Mouse (Mus musculus): ENCODE data around the gene Ankrd28. TPM values are rescaled to one million over a fixed set of nuclear protein-coding genes. Genes with fewer than 3 reads are reported as not detected.
"Not testable (repeated sequence)": the region's sequence is repeated elsewhere in the genome, so short reads cannot be mapped to it uniquely, and the experiment has no call there.

Gene Ankrd28
- 6.5 to 17.1 TPM (median 9.9 TPM) in 3 replicates for total RNA-seq (2017)

- peak; percentile 83 for ATAC-seq (replicated peaks; ENCODE audit: insufficient number of reproducible peaks, low FRiP score, low TSS enrichment, poor library complexity, severe bottlenecking)
These were observed at the start of gene Ankrd28 for GRCm38 (mm10) chr14:31830571-31831369. Ankrd28 (minus strand) TSS chr14:31830651.

- ATAC-seq (replicated peaks; ENCODE audit: insufficient number of reproducible peaks, low FRiP score, low TSS enrichment, poor library complexity, severe bottlenecking), result no peak
These were observed 49.0 kb upstream of the Ankrd28 start for GRCm38 (mm10) chr14:31879456-31879855.

DNA sequence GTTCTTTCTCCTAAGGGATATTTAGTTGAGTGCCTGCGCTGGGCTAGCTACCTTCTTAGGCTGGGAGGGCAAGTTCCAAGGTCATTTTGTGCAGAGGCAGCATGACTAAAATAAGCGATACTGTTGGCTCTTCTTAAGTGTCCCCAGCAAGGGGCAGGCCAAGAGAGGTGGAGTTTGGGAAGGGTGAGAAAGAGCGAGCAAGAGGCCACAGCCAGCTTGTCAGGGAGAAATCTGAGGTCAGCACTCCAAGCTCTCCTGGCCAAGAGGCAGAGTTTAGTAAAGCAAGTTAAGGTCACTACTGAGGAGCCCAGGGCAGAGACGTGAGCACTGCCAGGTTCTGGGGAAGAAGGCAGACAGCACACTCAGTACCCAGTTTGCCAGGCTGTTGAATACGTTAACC is 41.7 kb upstream of the Ankrd28 start:
- ATAC-seq (replicated peaks; ENCODE audit: insufficient number of reproducible peaks, low FRiP score, low TSS enrichment, poor library complexity, severe bottlenecking), result no peak

GRCm38 (mm10) chr14:31870436-31870835 is 40.0 kb upstream of the Ankrd28 start:
- ATAC-seq (replicated peaks; ENCODE audit: insufficient number of reproducible peaks, low FRiP score, low TSS enrichment, poor library complexity, severe bottlenecking), result no peak

- ATAC-seq (replicated peaks; ENCODE audit: insufficient number of reproducible peaks, low FRiP score, low TSS enrichment, poor library complexity, severe bottlenecking), result no peak
These were observed 38.1 kb upstream of the Ankrd28 start for GRCm38 (mm10) chr14:31868591-31868990.

DNA sequence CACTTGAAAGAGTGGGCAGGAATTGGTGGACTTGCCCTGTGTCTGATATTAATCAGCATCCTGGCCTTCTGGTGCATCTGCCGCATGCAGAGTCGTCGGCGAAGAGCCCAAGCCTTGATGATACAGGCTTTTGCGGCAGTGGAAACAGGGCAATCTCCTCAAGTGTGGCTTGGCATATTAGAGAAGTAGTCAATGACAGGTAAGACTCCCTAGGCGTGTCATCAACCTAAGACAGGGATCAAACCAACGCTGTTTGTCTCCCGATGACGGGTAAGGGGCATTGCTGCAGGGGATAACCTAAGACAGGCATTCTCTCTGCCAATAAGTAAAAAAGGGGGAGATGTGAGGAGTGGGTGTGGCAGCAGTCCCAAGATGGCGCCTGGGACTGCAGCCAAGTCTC is 35.9 kb upstream of the Ankrd28 start:
- ATAC-seq (replicated peaks; ENCODE audit: insufficient number of reproducible peaks, low FRiP score, low TSS enrichment, poor library complexity, severe bottlenecking), result not testable (repeated sequence)

DNA sequence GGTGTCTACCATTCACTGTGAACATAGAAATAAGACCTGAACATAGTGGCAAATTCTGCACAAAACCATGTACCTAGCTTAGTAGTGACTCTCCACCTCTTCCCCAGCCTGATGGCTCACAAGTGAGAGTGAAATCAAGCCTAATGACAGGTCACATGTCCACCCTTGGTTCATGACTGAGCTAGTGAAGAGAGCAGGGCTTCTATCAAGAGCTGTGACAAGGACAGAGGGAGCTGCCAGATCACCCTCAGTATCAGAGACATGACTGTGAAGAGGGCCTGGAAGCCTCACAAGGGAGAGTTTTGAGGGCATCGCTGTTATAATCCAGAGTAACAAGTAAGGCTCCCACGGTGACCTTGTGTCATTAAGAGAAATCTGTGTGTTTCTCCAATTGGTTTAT is 28.2 kb upstream of the Ankrd28 start:
- ATAC-seq (replicated peaks; ENCODE audit: insufficient number of reproducible peaks, low FRiP score, low TSS enrichment, poor library complexity, severe bottlenecking), result no peak

DNA sequence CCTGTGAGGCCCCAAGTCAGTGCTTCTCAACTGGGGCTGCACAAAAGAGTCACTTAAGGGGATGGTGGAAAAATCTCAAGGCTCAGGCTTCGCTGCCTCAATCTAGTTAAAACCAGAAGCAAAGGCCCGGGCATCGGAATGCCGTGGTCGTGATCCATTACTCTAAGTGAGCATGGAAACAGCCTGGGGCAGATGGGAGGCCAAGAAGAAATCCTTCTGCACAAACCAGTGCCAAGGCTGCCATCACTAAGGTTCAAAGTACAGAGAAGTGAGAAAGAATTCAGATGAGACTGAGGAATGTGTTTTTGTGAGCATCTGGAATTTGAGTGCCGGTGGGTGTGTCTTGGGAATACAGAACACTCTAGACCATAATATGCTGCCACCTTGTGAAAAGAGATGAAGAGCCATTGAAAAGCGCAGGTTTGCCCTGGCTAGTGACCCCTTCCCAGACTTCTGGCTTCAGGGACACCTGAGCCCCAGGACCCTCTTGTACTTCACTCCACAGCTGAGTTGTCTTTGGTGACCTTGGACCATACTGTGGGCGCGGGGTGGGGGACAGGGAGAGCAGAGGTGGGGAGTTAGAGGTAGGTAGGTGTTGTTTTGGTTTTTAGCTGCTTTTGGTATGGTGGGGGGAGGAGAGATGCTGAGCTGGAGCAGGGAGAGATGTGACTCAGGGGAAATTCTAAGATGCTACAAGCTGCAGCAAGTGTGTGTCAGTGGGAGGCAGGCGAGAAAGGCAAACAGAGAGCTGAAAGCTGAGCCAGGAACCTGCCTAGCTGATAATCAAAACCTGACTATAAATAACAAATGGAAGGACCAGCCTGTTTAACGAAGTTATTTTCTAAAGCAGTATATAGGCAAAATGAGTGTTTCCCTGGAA is 26.9 kb upstream of the Ankrd28 start:
- ATAC-seq (replicated peaks; ENCODE audit: insufficient number of reproducible peaks, low FRiP score, low TSS enrichment, poor library complexity, severe bottlenecking), result no peak

GRCm38 (mm10) chr14:31856007-31856406 is 25.6 kb upstream of the Ankrd28 start:
- ATAC-seq (replicated peaks; ENCODE audit: insufficient number of reproducible peaks, low FRiP score, low TSS enrichment, poor library complexity, severe bottlenecking), result no peak

- no peak for ATAC-seq (replicated peaks; ENCODE audit: insufficient number of reproducible peaks, low FRiP score, low TSS enrichment, poor library complexity, severe bottlenecking)
These were observed 24.2 kb upstream of the Ankrd28 start for GRCm38 (mm10) chr14:31854667-31855066.

DNA sequence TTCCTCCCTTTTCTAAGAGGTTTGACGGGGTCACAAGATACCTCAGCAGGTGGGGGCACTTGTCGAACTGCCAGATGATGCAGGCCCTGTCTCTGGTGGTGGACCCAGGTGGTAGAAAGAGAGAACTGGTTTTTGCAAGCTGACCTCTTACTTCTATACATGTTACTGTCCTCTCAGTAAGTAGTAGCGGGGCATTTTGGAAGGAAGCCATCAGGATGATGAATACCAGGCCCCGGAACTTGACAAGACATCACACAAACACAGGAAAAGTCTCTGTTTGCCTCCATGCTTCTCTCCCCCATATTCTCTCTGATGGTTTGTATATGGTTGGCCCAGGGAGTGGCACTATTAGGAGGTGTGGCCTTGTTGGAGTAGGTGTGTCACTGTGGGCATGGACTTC is 13.1 kb upstream of the Ankrd28 start:
- no peak for ATAC-seq (replicated peaks; ENCODE audit: insufficient number of reproducible peaks, low FRiP score, low TSS enrichment, poor library complexity, severe bottlenecking)

DNA sequence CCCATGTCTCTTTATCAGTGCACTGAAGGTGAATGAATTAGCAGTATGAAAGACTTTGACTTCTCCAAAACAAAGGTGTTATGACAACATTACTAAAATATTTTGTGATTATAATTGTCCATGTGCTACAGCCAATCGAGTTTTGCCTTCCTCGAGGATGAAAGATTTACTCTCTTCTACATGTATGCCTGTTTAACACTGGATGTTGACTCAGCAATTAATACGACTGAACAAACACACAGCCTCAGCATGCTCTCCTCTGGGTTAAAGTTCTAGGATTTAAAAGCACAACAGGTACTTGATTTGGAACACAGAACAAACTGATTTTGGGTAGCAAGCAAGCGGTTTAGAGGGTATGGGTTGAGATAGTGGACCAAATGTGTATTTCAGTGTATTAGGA is 1.6 kb upstream of the Ankrd28 start:
- ATAC-seq (replicated peaks; ENCODE audit: insufficient number of reproducible peaks, low FRiP score, low TSS enrichment, poor library complexity, severe bottlenecking), result no peak

GRCm38 (mm10) chr14:31831370-31831712 is 890 bp upstream of the Ankrd28 start:
- no peak for ATAC-seq (replicated peaks; ENCODE audit: insufficient number of reproducible peaks, low FRiP score, low TSS enrichment, poor library complexity, severe bottlenecking)

DNA sequence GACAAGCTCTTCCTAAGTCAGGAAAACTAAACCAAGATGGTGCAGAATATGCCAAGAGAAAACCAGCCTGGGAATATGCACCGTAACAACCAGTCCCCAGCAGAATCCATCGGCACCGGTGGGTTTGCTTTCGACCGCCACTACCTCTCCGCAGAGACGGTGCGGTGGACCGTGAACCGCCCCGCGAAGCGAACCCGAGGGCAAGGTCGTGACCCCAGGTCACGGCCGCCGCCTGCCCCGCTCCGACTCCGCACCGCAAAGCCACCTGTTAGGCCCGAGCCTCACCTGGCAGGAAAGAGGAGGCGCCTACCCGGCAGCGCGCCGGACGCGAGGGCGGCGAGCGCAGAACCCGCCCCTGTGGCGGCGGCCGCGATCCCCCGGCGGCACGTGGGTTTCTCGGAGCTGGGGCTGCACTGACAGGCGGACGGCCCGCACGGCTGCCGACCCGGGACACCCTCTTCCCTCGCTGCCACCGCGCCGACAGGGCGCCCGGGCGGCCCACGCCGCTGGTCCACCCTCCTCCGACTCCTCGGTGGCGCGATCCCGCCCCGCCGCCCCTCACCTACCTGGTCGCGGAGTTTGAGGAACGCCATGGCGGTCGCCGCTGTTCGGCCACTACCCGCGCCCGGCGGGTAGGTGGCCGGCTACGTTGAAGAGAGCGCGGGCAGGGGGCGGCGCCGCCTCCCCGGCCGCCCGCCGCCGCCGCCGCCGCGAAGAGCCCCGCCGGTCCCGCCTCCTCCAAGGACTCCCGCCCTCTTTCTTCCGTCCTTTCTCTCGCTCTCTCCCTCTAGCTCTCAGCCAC is 489 bp downstream of the Ankrd28 start:
- peak; percentile 28; the same call in 1 of the 2 replicates for ATAC-seq (replicated peaks; ENCODE audit: insufficient number of reproducible peaks, low FRiP score, low TSS enrichment, poor library complexity, severe bottlenecking)

DNA sequence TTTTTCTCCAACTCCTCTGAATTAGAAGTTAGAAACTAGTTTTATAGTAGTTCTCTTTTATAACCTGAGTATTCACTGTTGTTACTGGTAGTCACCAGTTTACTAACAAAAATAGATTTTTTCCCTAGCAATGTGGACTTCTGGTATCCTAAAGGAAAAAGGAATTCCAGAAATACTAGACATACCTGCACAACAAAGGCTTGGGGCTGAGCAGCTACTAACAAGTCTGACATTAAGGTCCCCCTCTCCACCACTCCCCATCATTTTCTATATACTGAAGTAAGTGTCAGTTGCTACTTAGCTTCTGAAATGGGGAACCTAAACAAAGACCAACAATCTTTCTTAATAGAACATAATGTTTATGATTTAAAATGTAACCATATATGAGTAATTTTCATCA is 3.2 kb downstream of the Ankrd28 start:
- no peak for ATAC-seq (replicated peaks; ENCODE audit: insufficient number of reproducible peaks, low FRiP score, low TSS enrichment, poor library complexity, severe bottlenecking)

DNA sequence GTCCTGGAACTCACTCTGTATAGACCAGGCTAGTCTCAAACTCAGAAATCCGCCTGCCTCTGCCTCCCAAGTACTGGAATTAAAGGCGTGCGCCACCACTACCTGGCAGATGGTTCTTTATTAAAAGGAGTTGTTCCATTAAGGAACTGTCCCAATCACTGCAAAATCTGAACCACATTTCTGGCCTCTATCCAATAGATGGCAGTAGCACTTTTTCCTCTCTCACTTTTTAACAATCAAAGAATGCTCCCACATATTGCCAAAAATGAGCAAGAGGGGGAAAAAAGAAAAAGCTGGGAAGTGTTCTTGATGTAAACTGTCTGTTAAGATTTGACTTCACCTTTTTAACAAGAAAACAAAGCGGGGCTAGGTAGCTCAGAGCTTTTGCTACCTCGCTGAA is 20.5 kb downstream of the Ankrd28 start:
- no peak for ATAC-seq (replicated peaks; ENCODE audit: insufficient number of reproducible peaks, low FRiP score, low TSS enrichment, poor library complexity, severe bottlenecking)

GRCm38 (mm10) chr14:31803791-31804190 is 26.7 kb downstream of the Ankrd28 start:
- no peak for ATAC-seq (replicated peaks; ENCODE audit: insufficient number of reproducible peaks, low FRiP score, low TSS enrichment, poor library complexity, severe bottlenecking)

- no peak for ATAC-seq (replicated peaks; ENCODE audit: insufficient number of reproducible peaks, low FRiP score, low TSS enrichment, poor library complexity, severe bottlenecking)
These were observed 29.5 kb downstream of the Ankrd28 start for GRCm38 (mm10) chr14:31800976-31801375.

- no peak for ATAC-seq (replicated peaks; ENCODE audit: insufficient number of reproducible peaks, low FRiP score, low TSS enrichment, poor library complexity, severe bottlenecking)
These were observed 30.0 kb downstream of the Ankrd28 start for GRCm38 (mm10) chr14:31800446-31800845.

Data from monocyte, adult 5-6 weeks (primary cell).